Mouse (Mus musculus) left cerebral cortex, adult 6 months (tissue): Measurements from ENCODE around the gene Acad8. TPM values are rescaled to one million over a fixed set of nuclear protein-coding genes. Genes with fewer than 3 reads are reported as not detected.

Experiments used
- long read RNA-seq, 2 experiments: library from polyadenylated mRNA; unstranded; transcript quantifications; one replicate each; pipeline ENCODE4 v2.0.0; 2019 to 2020
- polyA plus RNA-seq: library from polyadenylated mRNA; unstranded; fragments of <200 nt; fragmentation: Nextera tagmentation; gene quantifications from 2 replicates; pipeline ENCODE4 v1.2.3, GENCODE M21; 2021

The Acad8 gene
- 17.9 and 24.0 TPM in 2 replicates for polyA plus RNA-seq
- long read RNA-seq, experiment 1, transcript Acad8-201 (11 exons, 2,859 nt), result major isoform, 135 of 219 reads
- long read RNA-seq, experiment 1, transcript Acad8-207 (2 exons, 785 nt), result minor isoform, 6 of 219 reads
- long read RNA-seq, experiment 1, partial matches to known transcripts, result 7 of 219 reads
- long read RNA-seq, experiment 1, other reads (novel, unspliced or antisense), result 69 of 219 reads
- long read RNA-seq, experiment 2, transcript Acad8-201 (11 exons, 2,859 nt), result major isoform, 17 of 45 reads
- long read RNA-seq, experiment 2, partial matches to known transcripts, result 7 of 45 reads
- long read RNA-seq, experiment 2, other reads (novel, unspliced or antisense), result 20 of 45 reads

GRCm38 (mm10) chr9:26999461-27000395, at the start of gene Acad8, which contains the start of gene Thyn1:
Acad8 (minus strand) TSS chr9:26999566.
Thyn1 (plus strand) TSS chr9:26999710.

DNA sequence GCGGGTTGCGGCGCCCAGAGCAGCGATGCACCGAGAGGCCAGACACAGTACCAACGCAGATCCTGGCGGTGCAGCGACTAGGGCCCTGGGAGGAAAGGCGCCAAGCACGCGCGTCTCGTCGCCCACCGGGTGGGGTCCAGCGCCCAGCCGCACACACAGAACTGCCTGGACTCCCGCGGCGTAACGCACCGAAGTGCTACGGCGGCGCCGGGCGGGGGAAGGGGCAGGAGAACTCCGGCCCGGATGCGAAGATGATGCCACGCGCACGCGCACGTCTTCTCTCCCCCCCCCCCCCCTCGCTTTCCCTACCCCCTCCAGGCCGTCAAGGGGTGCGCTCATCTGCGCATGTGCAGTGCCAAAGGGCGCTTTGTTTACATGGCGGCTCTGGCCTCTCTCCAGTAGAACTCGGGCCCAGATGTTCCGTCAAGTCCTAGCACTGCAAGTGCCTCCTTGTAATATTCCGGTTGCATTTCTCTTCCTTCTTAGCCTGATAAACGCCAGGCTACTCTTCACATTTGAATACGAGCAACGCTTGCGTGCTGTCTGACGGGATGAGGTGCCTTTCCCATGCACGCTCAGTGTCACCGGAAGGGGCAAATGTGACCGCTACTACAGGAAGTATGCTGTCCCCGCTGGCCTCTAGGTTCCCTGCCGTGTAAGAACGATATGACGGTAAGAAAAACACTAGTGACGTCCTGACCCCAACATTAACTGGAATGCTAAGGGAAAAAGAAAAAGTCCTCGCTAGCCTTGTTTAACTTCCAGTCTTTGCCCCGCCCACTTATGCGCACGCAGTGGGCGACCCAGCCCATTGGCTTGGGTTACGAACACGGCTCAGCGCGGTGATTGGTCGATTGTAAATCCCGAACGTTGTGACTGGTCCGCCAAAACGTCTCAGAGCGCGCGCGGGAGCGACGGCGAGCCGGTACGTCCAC, 30.7 kb upstream of the Acad8 start, which contains the start of the genes Vps26b and Ncapd3:
Gene Vps26b (minus strand): TSS at position 238 of the 935 bp plus-strand sequence.
Gene Ncapd3 (plus strand): TSS at position 348 of the 935 bp plus-strand sequence.

Other genes starting within 250 kb of the Acad8 start
- gene Glb1l2, start 193.1 kb downstream of the Acad8 start, polyA plus RNA-seq, result 0.24 and 0.27 TPM in 2 replicates
- gene Glb1l3, start 138.7 kb downstream of the Acad8 start, polyA plus RNA-seq, result not detected in 2 replicates
- not detected in 2 replicates for gene Gm1110, start 76.5 kb downstream of the Acad8 start, polyA plus RNA-seq
- gene Thyn1, start 144 bp upstream of the Acad8 start, polyA plus RNA-seq, result 58.8 and 63.5 TPM in 2 replicates
- gene Vps26b, start 30.5 kb upstream of the Acad8 start, polyA plus RNA-seq, result 57.5 and 59.6 TPM in 2 replicates
- gene Ncapd3, start 30.6 kb upstream of the Acad8 start, polyA plus RNA-seq, result 3.5 and 4.3 TPM in 2 replicates
- gene Jam3, start 155.9 kb upstream of the Acad8 start, polyA plus RNA-seq, result 21.8 and 27.3 TPM in 2 replicates